Mouse (Mus musculus) heart, embryonic 11.5 days (tissue): ENCODE data around the gene Ssx2ip. TPM values are rescaled to one million over a fixed set of nuclear protein-coding genes. Genes with fewer than 3 reads are reported as not detected.

Experiments used
- ATAC-seq: fragments of 200-750 bp; cut with Nextera tagmentation; replicated peaks from 2 replicates; pipeline ENCODE4 v1.8.0; 2017; ENCODE audit warnings: moderate library complexity; ENCODE audit not compliant: insufficient number of reproducible peaks, low FRiP score, low TSS enrichment
- H3K27ac ChIP-seq: fragments of 300-500 bp; sonication (generic); 2 replicates; pipeline ENCODE4 v1.5.1; 2014; ENCODE audit warnings: mild to moderate bottlenecking, low read depth, low read length
- H3K27me3 ChIP-seq: fragments of 300-500 bp; sonication (generic); 2 replicates; pipeline ENCODE4 v1.6.1; 2014; ENCODE audit warnings: mild to moderate bottlenecking, low read length, mixed read lengths; ENCODE audit not compliant: control insufficient read depth, insufficient read depth
- H3K36me3 ChIP-seq: fragments of 300-500 bp; sonication (generic); 2 replicates; pipeline ENCODE4 v1.6.1; 2014; ENCODE audit warnings: mild to moderate bottlenecking, low read length, moderate library complexity, mixed read lengths; ENCODE audit not compliant: control insufficient read depth, insufficient read depth
- H3K4me1 ChIP-seq: fragments of 300-500 bp; sonication (generic); 2 replicates; pipeline ENCODE4 v1.6.1; 2014; ENCODE audit warnings: low read length; ENCODE audit not compliant: control insufficient read depth, insufficient read depth
- H3K4me2 ChIP-seq: fragments of 300-500 bp; sonication (generic); 2 replicates; pipeline ENCODE4 v1.6.1; 2014; ENCODE audit warnings: mild to moderate bottlenecking, moderate library complexity
- H3K4me3 ChIP-seq: fragments of 300-500 bp; sonication (generic); 2 replicates; pipeline ENCODE4 v1.5.1; 2014; ENCODE audit warnings: low read depth, low read length
- H3K9ac ChIP-seq: fragments of 300-500 bp; sonication (generic); 2 replicates; pipeline ENCODE4 v1.6.1; 2014; ENCODE audit warnings: mild to moderate bottlenecking, low read depth, low read length, moderate library complexity
- H3K9me3 ChIP-seq: fragments of 300-500 bp; sonication (generic); replicated peaks from 2 replicates; pipeline ENCODE4 v1.6.1; 2016; ENCODE audit warnings: low read length; ENCODE audit not compliant: control insufficient read depth
- WGBS: fragments of 180-500 bp; shearing (Covaris S2); extraction: QIAGEN DNeasy Blood & Tissue Kit; methylation state at CpG from one replicate; pipeline ENCODE4 v1.1.7; 2014; ENCODE audit not compliant: insufficient replicate concordance; 5-methylcytosine and 5-hydroxymethylcytosine counted together
- microRNA-seq: library from miRNA; unstranded; fragments of <30 nt; microRNA quantifications from one replicate; pipeline ENCODE4, GENCODE M21; 2016; ENCODE audit warnings: borderline number of aligned reads
- polyA plus RNA-seq: library from polyadenylated mRNA; unstranded; fragments of >200 nt; fragmentation: Nextera tagmentation; extraction: Ambion mirVana; gene quantifications from 2 replicates; pipeline ENCODE4 v1.2.1, GENCODE M21; 2014

The Ssx2ip gene
- polyA plus RNA-seq, 1 experiment from 2014 or later, result 32.1 TPM

DNA sequence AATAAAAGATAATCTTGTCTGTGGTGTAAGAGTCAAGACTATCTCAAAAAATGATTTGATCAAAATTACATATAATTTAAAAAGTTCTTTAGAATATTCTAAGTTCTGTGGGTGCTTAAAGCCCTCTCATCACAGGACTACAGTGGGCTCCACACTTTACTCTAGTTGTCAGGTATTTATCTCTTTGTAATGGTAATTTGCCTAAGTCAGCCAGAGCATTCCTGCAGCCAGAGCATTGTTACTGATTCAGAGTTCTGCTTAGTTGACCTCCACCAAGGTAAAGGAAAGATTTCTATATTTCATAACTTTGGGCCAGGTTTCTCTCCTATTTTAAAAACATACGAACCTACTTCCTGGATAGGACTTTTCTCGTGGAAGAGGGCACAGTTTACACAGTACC, 64.8 kb downstream of the Ssx2ip start:
- H3K9ac ChIP-seq, result no peak overlapping the region
- H3K27me3 ChIP-seq, result no peaks in the 10 kb centered on the region
- H3K4me2 ChIP-seq, result no peak overlapping the region
- H3K9me3 ChIP-seq, result no peaks in the 10 kb centered on the region
- H3K36me3 ChIP-seq, result no peaks in the 10 kb centered on the region
- no peaks in the 10 kb centered on the region for H3K4me1 ChIP-seq
- no peak overlapping the region for H3K27ac ChIP-seq
- ATAC-seq, result no peak
- H3K4me3 ChIP-seq, result no peak overlapping the region
- WGBS, result 81% methylated on average over 2 of the region's 2 CpGs

- Histone ChIP-seq H3K9ac (no peak overlapping the region), H3K9me3 (no peaks in the 10 kb centered on the region), H3K4me1 (no peaks in the 10 kb centered on the region), H3K27ac (no peak overlapping the region), H3K27me3 (no peaks in the 10 kb centered on the region), H3K36me3 (no peaks in the 10 kb centered on the region), H3K4me3 (no peak overlapping the region), H3K4me2 (no peak overlapping the region)
- no peak for ATAC-seq
- 67% methylated on average over 4 of the region's 4 CpGs for WGBS
Measured at GRCm38 (mm10) chr3:146472657-146473056, 68.2 kb downstream of the Ssx2ip start.

DNA sequence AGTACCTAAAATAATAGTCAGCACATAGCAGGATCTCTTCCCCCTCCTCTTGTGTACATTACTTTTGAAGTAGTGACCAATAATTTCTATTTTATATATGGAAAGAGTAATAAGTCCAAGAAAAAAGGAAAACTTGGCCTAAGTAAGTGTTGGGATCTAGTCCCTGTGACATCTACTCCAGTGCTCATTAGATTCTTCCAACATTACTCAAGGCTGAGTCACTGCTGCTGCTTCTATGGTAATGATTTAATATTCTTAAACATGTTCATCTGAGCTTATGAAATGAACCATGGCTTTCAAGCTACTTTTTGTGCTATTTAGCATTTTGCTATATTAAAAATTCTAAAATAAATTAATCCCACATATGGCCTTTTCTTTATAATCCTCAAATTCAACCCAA, 69.3 kb downstream of the Ssx2ip start:
- Histone ChIP-seq H3K27me3 (no peaks in the 10 kb centered on the region), H3K4me3 (no peak overlapping the region), H3K36me3 (no peaks in the 10 kb centered on the region), H3K4me2 (no peak overlapping the region), H3K9ac (no peak overlapping the region), H3K4me1 (no peaks in the 10 kb centered on the region), H3K9me3 (no peaks in the 10 kb centered on the region), H3K27ac (no peak overlapping the region)
- no peak for ATAC-seq

DNA sequence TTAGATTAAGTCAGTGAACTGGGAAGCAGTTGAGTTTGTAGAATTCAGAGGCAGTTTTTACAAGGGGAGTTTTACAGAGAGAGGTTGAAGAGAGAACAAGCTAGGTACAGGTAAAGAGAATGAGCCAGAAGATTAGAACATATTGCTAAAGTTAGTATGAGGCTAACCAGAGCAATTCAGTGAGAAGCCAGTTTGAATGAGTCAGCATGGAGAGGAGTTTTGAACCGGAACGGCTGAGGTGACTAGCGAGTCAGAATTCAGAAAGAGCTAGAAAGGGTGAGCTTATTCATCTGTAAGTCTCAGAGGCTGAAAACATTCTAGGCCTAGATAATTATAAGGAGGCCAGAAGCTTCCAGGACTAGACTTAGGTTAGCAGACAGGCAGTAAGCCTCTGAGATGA, 70.0 kb downstream of the Ssx2ip start:
- WGBS, result 86% methylated on average over 3 of the region's 3 CpGs
- H3K27ac ChIP-seq, result no peak overlapping the region
- H3K36me3 ChIP-seq, result no peaks in the 10 kb centered on the region

DNA sequence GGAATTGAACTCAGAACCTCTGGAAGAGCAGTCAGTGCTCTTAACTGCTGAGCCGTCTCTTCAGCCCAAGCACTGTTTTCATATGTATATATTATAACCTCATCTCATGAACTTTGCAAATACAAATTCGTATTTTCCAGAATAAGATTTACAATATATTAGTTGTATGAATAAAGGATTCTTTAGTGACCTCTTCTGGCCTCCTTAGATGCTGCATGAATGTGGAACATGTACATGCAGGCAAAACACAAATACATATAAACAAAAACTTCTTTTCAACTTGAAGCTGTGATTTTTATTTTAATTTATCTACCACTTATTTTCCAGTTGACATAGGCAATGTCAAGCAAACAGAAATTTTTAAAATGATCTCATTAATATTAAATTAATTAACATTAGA, 77.6 kb downstream of the Ssx2ip start:
- Histone ChIP-seq H3K9ac (no peak overlapping the region), H3K9me3 (no peaks in the 10 kb centered on the region), H3K27me3 (no peaks in the 10 kb centered on the region), H3K4me1 (no peaks in the 10 kb centered on the region), H3K36me3 (no peaks in the 10 kb centered on the region), H3K4me2 (no peak overlapping the region), H3K4me3 (no peak overlapping the region), H3K27ac (no peak overlapping the region)
- WGBS, result 68% methylated on average over 2 of the region's 2 CpGs
- no peak for ATAC-seq

More for the DNA sequence above, 70.0 kb downstream of the Ssx2ip start:
- no peak overlapping the region for H3K4me2 ChIP-seq
- H3K27me3 ChIP-seq, result no peaks in the 10 kb centered on the region
- no peaks in the 10 kb centered on the region for H3K9me3 ChIP-seq
- H3K4me3 ChIP-seq, result no peak overlapping the region
- no peak for ATAC-seq
- H3K4me1 ChIP-seq, result no peaks in the 10 kb centered on the region
- H3K9ac ChIP-seq, result no peak overlapping the region

GRCm38 (mm10) chr3:146486464-146486863, 82.0 kb downstream of the Ssx2ip start:
- no peaks in the 10 kb centered on the region for H3K9me3 ChIP-seq
- H3K27ac ChIP-seq, result no peak overlapping the region
- no peaks in the 10 kb centered on the region for H3K36me3 ChIP-seq
- no peak overlapping the region for H3K4me3 ChIP-seq
- no peak for ATAC-seq
- no peaks in the 10 kb centered on the region for H3K4me1 ChIP-seq
- no peak overlapping the region for H3K4me2 ChIP-seq
- WGBS, result 77% methylated on average over 4 of the region's 4 CpGs
- H3K27me3 ChIP-seq, result no peaks in the 10 kb centered on the region
- no peak overlapping the region for H3K9ac ChIP-seq

Small RNA genes lying within 50 kb of the gene (microRNA-seq; reads per million reads assigned to microRNA genes)
- gene Gm22901, result not detected

Other genes starting within 250 kb of the Ssx2ip start
- gene Lpar3, start 183.7 kb upstream of the Ssx2ip start, polyA plus RNA-seq, result 39.9 and 49.7 TPM in 2 replicates
- 10.8 and 12.5 TPM in 2 replicates for gene Ctbs, start 45.2 kb downstream of the Ssx2ip start, polyA plus RNA-seq
- gene Spata1, start 95.1 kb downstream of the Ssx2ip start, polyA plus RNA-seq, result 6.9 and 7.3 TPM in 2 replicates
- gene Gng5, start 95.2 kb downstream of the Ssx2ip start, polyA plus RNA-seq, result 1,522 and 1,550 TPM in 2 replicates
- gene Rpf1, start 116.8 kb downstream of the Ssx2ip start, polyA plus RNA-seq, result 47.2 and 49.8 TPM in 2 replicates
- not detected in 2 replicates for gene Uox, start 165.8 kb downstream of the Ssx2ip start, polyA plus RNA-seq
- gene Dnase2b, start 211.0 kb downstream of the Ssx2ip start, polyA plus RNA-seq, result not detected in 2 replicates
- not detected in 2 replicates for gene 4930503B20Rik, start 246.7 kb downstream of the Ssx2ip start, polyA plus RNA-seq